Mouse (Mus musculus) embryo, embryonic 10.5 days (tissue): ENCODE measurements at regions not wholly inside any gene's neighbourhood (a gene's known extent, or its start where the extent isn't known, plus 50 kb on each side); places are given as distances from the start of the nearest gene placed in this dataset.

ENCODE experiments used
- DNase-seq: peaks from one replicate; pipeline ENCODE4 v3.0.0-alpha.2; 2015; ENCODE audit warnings: low spot score

DNA sequence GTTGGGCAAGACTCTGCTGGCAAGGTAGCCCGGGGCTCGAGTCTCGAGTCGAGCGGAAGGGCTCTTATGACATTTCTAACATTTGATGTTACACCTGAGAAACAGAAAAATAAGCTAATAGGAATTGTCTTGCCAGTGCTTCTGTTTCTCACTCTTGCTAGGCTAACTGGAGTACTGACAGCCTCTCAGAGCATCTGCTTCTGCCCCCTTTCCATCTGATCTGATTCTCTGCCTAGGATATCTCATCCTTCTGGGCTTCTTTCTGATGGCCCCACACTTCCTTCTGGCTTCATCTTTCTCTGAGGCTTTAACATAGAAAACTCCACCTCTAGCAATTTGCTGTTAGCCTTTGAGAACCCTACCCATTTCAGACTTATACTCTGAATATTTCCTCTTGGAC is 95.0 kb upstream of the Arhgef9 start:
- DNase-seq: no peak

DNA sequence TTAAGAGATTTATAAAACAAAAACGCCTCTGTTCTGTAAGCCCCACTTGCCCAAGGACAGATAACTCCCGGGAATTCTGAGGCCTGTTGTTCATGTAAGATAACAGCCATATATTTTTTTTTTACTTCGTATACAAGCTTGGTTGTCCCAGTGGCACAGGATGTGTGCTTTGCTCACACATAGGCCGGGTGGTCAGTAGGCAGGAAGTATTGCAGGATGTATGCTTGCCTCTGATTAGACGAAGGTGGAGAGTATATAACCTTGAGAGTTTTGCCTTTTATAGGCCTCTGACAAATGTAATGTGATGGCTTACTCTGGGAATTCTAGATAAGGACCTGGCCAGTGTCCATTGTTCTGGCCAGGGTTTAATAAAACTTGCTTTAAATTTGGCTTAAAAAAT is 85.4 kb upstream of the Arhgef9 start:
- DNase-seq: no peak

DNA sequence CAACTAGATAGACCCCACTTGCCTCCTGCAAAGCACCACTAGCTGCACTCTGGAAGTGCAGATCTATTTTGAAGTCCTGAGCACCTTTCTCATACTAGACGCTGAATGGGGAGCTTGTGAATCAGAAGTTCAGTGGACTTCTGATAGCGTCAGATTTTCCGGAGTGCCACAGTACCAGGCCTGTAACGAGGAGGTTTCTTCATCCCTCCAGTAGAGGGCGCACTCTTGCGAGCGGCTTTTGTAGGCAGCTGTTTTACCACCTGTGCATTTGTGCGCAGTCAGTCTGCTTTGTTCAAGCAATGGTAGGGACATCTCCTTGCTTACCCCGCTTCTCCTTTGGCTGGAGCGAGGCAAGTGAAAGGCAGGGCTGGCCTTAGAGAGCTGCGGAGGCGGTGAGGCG is 56.9 kb upstream of the Arhgef9 start:
- peak; percentile 31 for DNase-seq
